Mouse (Mus musculus) G1E (cell line): ENCODE results near the gene Ssbp3.

Experiments used
- CTCF ChIP-seq: IDR thresholded peaks from 2 replicates; pipeline ENCODE4 v1.5.1; 2012; ENCODE audit warnings: low read depth, low read length, inconsistent platforms, mixed read lengths
- GATA1 ChIP-seq: IDR thresholded peaks from 2 replicates; pipeline ENCODE4 v1.6.1; 2012; ENCODE audit warnings: borderline replicate concordance, low read length, inconsistent platforms, mixed read lengths
- POLR2AphosphoS5 ChIP-seq: IDR thresholded peaks from 2 replicates; pipeline ENCODE4 v1.6.1; 2012; ENCODE audit warnings: low read depth, low read length, inconsistent platforms; ENCODE audit not compliant: insufficient replicate concordance
- TAL1 ChIP-seq: conservative IDR thresholded peaks from 2 replicates; pipeline ENCODE4 v1.6.1; 2012; ENCODE audit warnings: low read depth, low read length, inconsistent platforms, mixed read lengths

- TF ChIP-seq TAL1 = no peak
- TF ChIP-seq CTCF = no peak
- TF ChIP-seq GATA1 = no peak
- no peak for TF ChIP-seq POLR2AphosphoS5
These were observed 102.1 kb downstream of the Ssbp3 start for GRCm38 (mm10) chr4:107012574-107012973.
